Mouse (Mus musculus) thymus, postnatal 0 days (tissue): ENCODE results near the gene Prkci. TPM values are rescaled to one million over a fixed set of nuclear protein-coding genes. Genes with fewer than 3 reads are reported as not detected.

ENCODE experiments used
- DNase-seq: peaks from one replicate; pipeline ENCODE4 v3.0.0-alpha.2; 2015; ENCODE audit warnings: low spot score
- polyA plus RNA-seq: library from polyadenylated mRNA; unstranded; fragments of >200 nt; fragmentation: Nextera tagmentation; extraction: Ambion mirVana; gene quantifications from 2 replicates; pipeline ENCODE4 v1.2.1, GENCODE M21; 2015

Prkci gene
- polyA plus RNA-seq, 1 experiment from 2014 or later: 15.9 TPM

- DNase-seq: no peak
Observed at GRCm38 (mm10) chr3:31083507-31084245, 88.1 kb downstream of the Prkci start.

- no peak for DNase-seq
Observed at GRCm38 (mm10) chr3:31085000-31085399, 89.5 kb downstream of the Prkci start.

- no peak for DNase-seq
Observed at GRCm38 (mm10) chr3:31088789-31089775, 93.5 kb downstream of the Prkci start.

- DNase-seq: no peak
Observed at GRCm38 (mm10) chr3:31089956-31090355, 94.4 kb downstream of the Prkci start.

GRCm38 (mm10) chr3:31093196-31093595 is 97.6 kb downstream of the Prkci start:
- peak; percentile 41 for DNase-seq

GRCm38 (mm10) chr3:31093627-31094351 is 98.2 kb downstream of the Prkci start:
- peak; percentile 78 for DNase-seq

- peak; percentile 95 for DNase-seq
Observed at GRCm38 (mm10) chr3:31094531-31095178, 99.1 kb downstream of the Prkci start, which contains the start of gene Skil. TSS of gene Skil (plus strand) at chr3:31095058.

GRCm38 (mm10) chr3:31095179-31095490 is 99.6 kb downstream of the Prkci start:
- DNase-seq: no peak

GRCm38 (mm10) chr3:31095491-31096154 is 100.1 kb downstream of the Prkci start:
- peak; percentile 34 for DNase-seq

GRCm38 (mm10) chr3:31096155-31097101 is 100.9 kb downstream of the Prkci start:
- DNase-seq: no peak

- DNase-seq: no peak
Observed at GRCm38 (mm10) chr3:31097102-31097720, 101.7 kb downstream of the Prkci start.

- no peak for DNase-seq
Observed at GRCm38 (mm10) chr3:31097976-31098375, 102.4 kb downstream of the Prkci start.

- DNase-seq: no peak
Observed at GRCm38 (mm10) chr3:31098556-31098955, 103.0 kb downstream of the Prkci start.

- DNase-seq: no peak
Observed at GRCm38 (mm10) chr3:31100026-31100425, 104.5 kb downstream of the Prkci start.

GRCm38 (mm10) chr3:31100802-31101201 is 105.3 kb downstream of the Prkci start:
- DNase-seq: no peak
